ENCODE assay signal across 9 mouse cellular contexts in the genomic region with DNA sequence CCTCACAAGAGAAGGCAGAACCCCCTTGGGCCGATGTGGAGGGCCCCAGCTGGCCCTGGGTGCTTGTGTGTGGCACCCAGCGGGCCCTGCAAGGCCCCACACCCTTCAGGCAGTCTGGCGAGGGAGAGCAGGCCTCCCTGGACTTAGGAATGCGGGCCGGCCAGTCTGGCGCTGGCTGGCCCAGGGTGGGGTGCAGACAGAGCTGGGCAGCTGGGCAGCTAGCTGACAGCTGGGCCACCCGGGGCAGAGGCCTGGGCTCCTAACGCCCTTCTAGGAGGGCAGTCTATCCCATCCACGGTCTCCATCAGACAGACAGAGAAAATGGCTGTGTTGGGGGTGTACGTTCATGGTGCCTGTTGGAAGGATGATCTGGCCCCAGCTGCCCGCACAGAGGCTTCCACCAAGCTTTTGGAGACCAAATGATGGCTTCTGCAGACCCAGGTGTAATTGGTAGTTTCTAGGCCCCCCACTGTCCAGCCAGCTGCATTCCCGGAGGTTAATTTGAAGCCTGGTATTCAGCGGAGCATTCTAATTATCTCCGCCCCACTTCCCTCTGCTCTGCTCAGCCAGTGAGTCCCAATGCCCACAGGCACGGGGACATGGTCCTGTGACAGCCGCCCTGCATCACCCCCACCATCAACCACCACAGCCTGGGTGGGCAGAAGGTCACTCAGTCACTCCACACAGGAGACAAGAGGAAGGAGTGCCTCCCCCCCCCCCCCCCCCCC. TPM values are rescaled to one million over a fixed set of nuclear protein-coding genes. Genes with fewer than 3 reads are reported as not detected.
DNase-seq lines count a peak whose midpoint lies in the region; ATAC-seq and TF ChIP-seq lines count a peak whose summit lies in the region.
"Had no signal": no experiment of that assay in that cellular context is flagged by ENCODE, and none has a peak within 500 bp of the region (broad histone marks: within the 10 kb centered on the region; RNA-seq: fewer than 3 reads in every experiment).

No protein-coding gene starts in this region.

- H3K27ac ChIP-seq in intestine, embryonic 16.5 days (ENCODE audit: low read length), result peak overlapping the region; percentile 91
- H3K27ac ChIP-seq in stomach, embryonic 14.5 days (ENCODE audit: low read length), result peak overlapping the region; percentile 55
- H3K27ac ChIP-seq: hindbrain, embryonic 15.5 days had no signal

- no peaks in the 10 kb centered on the region for H3K27me3 ChIP-seq in megakaryocyte, embryonic 14.5 days (replicated peaks)
- no peaks in the 10 kb centered on the region for H3K27me3 ChIP-seq in intestine, embryonic 16.5 days (replicated peaks; ENCODE audit: control insufficient read depth, insufficient read depth, low read length)
- H3K27me3 ChIP-seq in stomach, embryonic 14.5 days (ENCODE audit: control insufficient read depth, insufficient read depth, low read length), result no peaks in the 10 kb centered on the region
- H3K27me3 ChIP-seq: hindbrain, embryonic 15.5 days had no signal

- H3K36me3 ChIP-seq in megakaryocyte, embryonic 14.5 days (replicated peaks; ENCODE audit: low read length), result peaks cover 97% of the 10 kb centered on the region
- peaks cover 6% of the 10 kb centered on the region for H3K36me3 ChIP-seq in intestine, embryonic 16.5 days (ENCODE audit: control insufficient read depth, insufficient read depth, low read length)
- peaks cover 31% of the 10 kb centered on the region for H3K36me3 ChIP-seq in stomach, embryonic 14.5 days (ENCODE audit: control insufficient read depth, insufficient read depth, low read length)

- H3K9me3 ChIP-seq in megakaryocyte, embryonic 14.5 days, result no peaks in the 10 kb centered on the region
- H3K9me3 ChIP-seq in intestine, embryonic 16.5 days (ENCODE audit: control insufficient read depth, low read length), result no peaks in the 10 kb centered on the region
- H3K9me3 ChIP-seq in stomach, embryonic 14.5 days (ENCODE audit: control insufficient read depth, low read depth, low read length), result no peaks in the 10 kb centered on the region
- H3K9me3 ChIP-seq: hindbrain, embryonic 15.5 days had no signal

- no peak for TF ChIP-seq CTCF in lung, adult 2 months (IDR thresholded peaks at IDR 0.05; ENCODE audit: insufficient read depth, low read length)

- H3K4me3 ChIP-seq in megakaryocyte, embryonic 14.5 days (replicated peaks), result peak overlapping the region; percentile 87
- H3K4me3 ChIP-seq in intestine, embryonic 16.5 days (ENCODE audit: low read length), result peak overlapping the region; percentile 24
- H3K4me3 ChIP-seq in lung, adult 2 months (replicated peaks; ENCODE audit: extremely low read depth, low read depth, low read length), result no peak overlapping the region
- no peak overlapping the region for H3K4me3 ChIP-seq in stomach, embryonic 14.5 days (ENCODE audit: low read depth, low read length)
- H3K4me3 ChIP-seq: hindbrain, embryonic 15.5 days had no signal

- 26% methylated on average over 16 of the region's 16 CpGs for WGBS in intestine, embryonic 16.5 days
- 60% methylated on average over 16 of the region's 16 CpGs for WGBS in lung, adult 2 months
- 32% methylated on average over 16 of the region's 16 CpGs for WGBS in stomach, embryonic 14.5 days

- H3K9ac ChIP-seq in intestine, embryonic 16.5 days (ENCODE audit: low read depth, low read length), result peak overlapping the region; percentile 65
- H3K9ac ChIP-seq in stomach, embryonic 14.5 days (replicated peaks; ENCODE audit: low read depth, low read length), result no peak overlapping the region
- H3K9ac ChIP-seq: hindbrain, embryonic 15.5 days had no signal

- DNase-seq in lung, adult 2 months, result peak; percentile 50
- no peak for DNase-seq in ovary, postnatal 10 days (ENCODE audit: low spot score)
- no peak for DNase-seq in adrenal gland, adult 2 months

- ATAC-seq in megakaryocyte, adult 5-6 weeks (ENCODE audit: poor library complexity, severe bottlenecking), result no peak
- peak; percentile 27 for ATAC-seq in intestine, embryonic 16.5 days
- ATAC-seq in stomach, embryonic 14.5 days (ENCODE audit: insufficient number of reproducible peaks, insufficient read depth, low FRiP score, low read depth), result peak; percentile 29
- no peak for ATAC-seq in activated CD4-positive, CD25-positive, alpha-beta regulatory T cell, adult 4 months

- H3K4me2 ChIP-seq in intestine, embryonic 16.5 days (ENCODE audit: low read depth, low read length), result peak overlapping the region; percentile 56
- H3K4me2 ChIP-seq in stomach, embryonic 14.5 days (replicated peaks; ENCODE audit: low read depth, low read length), result peak overlapping the region; percentile 14; the same call in 1 of the 2 replicates
- H3K4me2 ChIP-seq: hindbrain, embryonic 15.5 days had no signal

- H3K4me1 ChIP-seq in megakaryocyte, embryonic 14.5 days, result peaks cover 86% of the 10 kb centered on the region
- H3K4me1 ChIP-seq in intestine, embryonic 16.5 days (ENCODE audit: control insufficient read depth, insufficient read depth, low read length), result peaks cover 40% of the 10 kb centered on the region
- peaks cover 5% of the 10 kb centered on the region for H3K4me1 ChIP-seq in lung, adult 2 months (ENCODE audit: control insufficient read depth, insufficient read depth, low read length)
- peaks cover 25% of the 10 kb centered on the region; the same call in 1 of the 2 replicates for H3K4me1 ChIP-seq in stomach, embryonic 14.5 days (ENCODE audit: control insufficient read depth, insufficient read depth, low read length)

- no peak for TF ChIP-seq POLR2A in lung, adult 2 months (IDR thresholded peaks at IDR 0.05; ENCODE audit: borderline replicate concordance, extremely low read depth, low read depth, low read length)

RNA-seq across cellular contexts. Expression of a gene that starts 14.3 kb away (rescaled TPM):
- 22.2 and 23.8 TPM in 2 replicates for polyA plus RNA-seq in megakaryocyte, embryonic 14.5 days (2012; ENCODE audit: insufficient read depth, low replicate concordance)
- total RNA-seq in megakaryocyte, adult 5-6 weeks (2015), result 10.6 and 15.7 TPM in 2 replicates
- total RNA-seq in megakaryocyte, adult 5-6 weeks (2017), result 7.8 TPM in 2 replicates
- 86.2 and 96.6 TPM in 2 replicates for polyA plus RNA-seq in intestine, embryonic 16.5 days (2015; fragmentation: Nextera tagmentation; extraction: Ambion mirVana)
- 33.5 and 35.5 TPM in 2 replicates for polyA plus RNA-seq in lung, adult 2 months (2012; rRNA removed)
- polyA plus RNA-seq in stomach, embryonic 14.5 days (2014; fragmentation: Nextera tagmentation; extraction: Ambion mirVana), result 97.2 and 107 TPM in 2 replicates
- total RNA-seq in adrenal gland, adult 2 months (2021), result 10 to 100 TPM; 29.4 to 31.5 TPM
- polyA plus RNA-seq in adrenal gland, adult 2 months (2012; rRNA removed), result 66.1 and 66.8 TPM in 2 replicates
- polyA plus RNA-seq in activated CD4-positive, CD25-positive, alpha-beta regulatory T cell, adult 4 months (2017; shearing (Covaris generic)), result 10 to 100 TPM; 63.9 to 70.0 TPM

RNA-seq across cellular contexts. Expression of a gene that starts 18.8 kb away (rescaled TPM):
- 89.7 and 142 TPM in 2 replicates for polyA plus RNA-seq in megakaryocyte, embryonic 14.5 days (2012; ENCODE audit: insufficient read depth, low replicate concordance)
- 36.7 and 38.7 TPM in 2 replicates for total RNA-seq in megakaryocyte, adult 5-6 weeks (2015)
- total RNA-seq in megakaryocyte, adult 5-6 weeks (2017), result 59.2 and 67.8 TPM in 2 replicates
- 19.4 and 22.1 TPM in 2 replicates for polyA plus RNA-seq in intestine, embryonic 16.5 days (2015; fragmentation: Nextera tagmentation; extraction: Ambion mirVana)
- polyA plus RNA-seq in lung, adult 2 months (2012; rRNA removed), result 7.8 and 8.6 TPM in 2 replicates
- 12.7 and 14.0 TPM in 2 replicates for polyA plus RNA-seq in stomach, embryonic 14.5 days (2014; fragmentation: Nextera tagmentation; extraction: Ambion mirVana)
- total RNA-seq in adrenal gland, adult 2 months (2021), result 1 to 10 TPM; 4.6 to 6.5 TPM
- 5.9 and 9.1 TPM in 2 replicates for polyA plus RNA-seq in adrenal gland, adult 2 months (2012; rRNA removed)
- 1 to 10 TPM; 2.1 to 2.5 TPM for polyA plus RNA-seq in activated CD4-positive, CD25-positive, alpha-beta regulatory T cell, adult 4 months (2017; shearing (Covaris generic))

RNA-seq across cellular contexts. Expression of a gene that starts 24.7 kb away (rescaled TPM):
- polyA plus RNA-seq in megakaryocyte, embryonic 14.5 days (2012; ENCODE audit: insufficient read depth, low replicate concordance), result 418 and 597 TPM in 2 replicates
- total RNA-seq in megakaryocyte, adult 5-6 weeks (2015), result 118 and 121 TPM in 2 replicates
- total RNA-seq in megakaryocyte, adult 5-6 weeks (2017), result 92.1 and 134 TPM in 2 replicates
- 105 and 116 TPM in 2 replicates for polyA plus RNA-seq in intestine, embryonic 16.5 days (2015; fragmentation: Nextera tagmentation; extraction: Ambion mirVana)
- 129 and 162 TPM in 2 replicates for polyA plus RNA-seq in lung, adult 2 months (2012; rRNA removed)
- 143 and 151 TPM in 2 replicates for polyA plus RNA-seq in stomach, embryonic 14.5 days (2014; fragmentation: Nextera tagmentation; extraction: Ambion mirVana)
- 10 to 100 TPM; 87.8 to 93.5 TPM for total RNA-seq in adrenal gland, adult 2 months (2021)
- 197 and 231 TPM in 2 replicates for polyA plus RNA-seq in adrenal gland, adult 2 months (2012; rRNA removed)
- 100 to 1,000 TPM in 1 of 2 experiments, 10 to 100 TPM in 1; 92.3 to 122 TPM for polyA plus RNA-seq in activated CD4-positive, CD25-positive, alpha-beta regulatory T cell, adult 4 months (2017; shearing (Covaris generic))

RNA-seq across cellular contexts. Expression of a gene that starts 24.8 kb away (rescaled TPM):
- not detected in 2 replicates for polyA plus RNA-seq in megakaryocyte, embryonic 14.5 days (2012; ENCODE audit: insufficient read depth, low replicate concordance)
- total RNA-seq in megakaryocyte, adult 5-6 weeks (2015), result not detected in 2 replicates
- total RNA-seq in megakaryocyte, adult 5-6 weeks (2017), result 0.18 TPM in 1 of 2 replicates, not detected in the other
- 0.15 and 0.16 TPM in 2 replicates for polyA plus RNA-seq in intestine, embryonic 16.5 days (2015; fragmentation: Nextera tagmentation; extraction: Ambion mirVana)
- polyA plus RNA-seq in lung, adult 2 months (2012; rRNA removed), result 0.33 TPM in 1 of 2 replicates, not detected in the other
- polyA plus RNA-seq in stomach, embryonic 14.5 days (2014; fragmentation: Nextera tagmentation; extraction: Ambion mirVana), result 0.32 and 0.36 TPM in 2 replicates
- under 1 TPM in 1 of 2 experiments, not detected in 1; 0.31 TPM for total RNA-seq in adrenal gland, adult 2 months (2021)
- polyA plus RNA-seq in adrenal gland, adult 2 months (2012; rRNA removed), result 0.09 and 0.17 TPM in 2 replicates
- not detected for polyA plus RNA-seq in activated CD4-positive, CD25-positive, alpha-beta regulatory T cell, adult 4 months (2017; shearing (Covaris generic))

RNA-seq across cellular contexts. Expression of a gene that starts 28.9 kb away (rescaled TPM):
- polyA plus RNA-seq in megakaryocyte, embryonic 14.5 days (2012; ENCODE audit: insufficient read depth, low replicate concordance), result 2.7 and 4.5 TPM in 2 replicates
- 0.18 and 0.29 TPM in 2 replicates for total RNA-seq in megakaryocyte, adult 5-6 weeks (2015)
- 0.26 and 0.77 TPM in 2 replicates for total RNA-seq in megakaryocyte, adult 5-6 weeks (2017)
- 0.68 and 0.69 TPM in 2 replicates for polyA plus RNA-seq in intestine, embryonic 16.5 days (2015; fragmentation: Nextera tagmentation; extraction: Ambion mirVana)
- 20.9 and 24.4 TPM in 2 replicates for polyA plus RNA-seq in lung, adult 2 months (2012; rRNA removed)
- 0.81 and 1.0 TPM in 2 replicates for polyA plus RNA-seq in stomach, embryonic 14.5 days (2014; fragmentation: Nextera tagmentation; extraction: Ambion mirVana)
- total RNA-seq in adrenal gland, adult 2 months (2021), result 1 to 10 TPM; 1.4 TPM
- polyA plus RNA-seq in adrenal gland, adult 2 months (2012; rRNA removed), result 11.8 and 15.1 TPM in 2 replicates
- polyA plus RNA-seq in activated CD4-positive, CD25-positive, alpha-beta regulatory T cell, adult 4 months (2017; shearing (Covaris generic)), result under 1 TPM in 1 of 2 experiments, not detected in 1; 0.22 TPM

Comparison
In these comparisons a context has a peak if more than half of its experiments do, and no peak if none do; other contexts are left out.
1. H3K4me3 ChIP-seq: peak in megakaryocyte, embryonic 14.5 days (single experiment) and intestine, embryonic 16.5 days (single experiment); none in lung, adult 2 months (single experiment) and stomach, embryonic 14.5 days (single experiment).
2. ATAC-seq: peak in intestine, embryonic 16.5 days (single experiment) and stomach, embryonic 14.5 days (single experiment); none in megakaryocyte, adult 5-6 weeks (single experiment) and activated CD4-positive, CD25-positive, alpha-beta regulatory T cell, adult 4 months (single experiment).